ENCODE assay signal across 10 mouse cellular contexts in genomic region chr11:32002670-32003072, GRCm38 (mm10). TPM values are rescaled to one million over a fixed set of nuclear protein-coding genes. Genes with fewer than 3 reads are reported as not detected.
DNase-seq lines count a peak whose midpoint lies in the region; ATAC-seq and TF ChIP-seq lines count a peak whose summit lies in the region.
"Had no signal": no experiment of that assay in that cellular context is flagged by ENCODE, and none has a peak within 500 bp of the region (broad histone marks: within the 10 kb centered on the region; RNA-seq: fewer than 3 reads in every experiment).

No protein-coding gene starts in this region.

- POLR2A ChIA-PET in Patski (lab: Charles Lee): no interaction called here

- WGBS in intestine, embryonic 15.5 days: 8% methylated on average over 5 of the region's 5 CpGs
- whole genome bisulfite sequencing in intestine, postnatal 0 days: 8% methylated on average over 5 of the region's 5 CpGs
- 2% methylated on average over 5 of the region's 5 CpGs for WGBS in forebrain, embryonic 15.5 days
- 2% methylated on average over 5 of the region's 5 CpGs for WGBS in midbrain, embryonic 13.5 days

- CTCF ChIA-PET in Patski (lab: Charles Lee): no interaction called here

- H3K4me3 ChIP-seq in intestine, embryonic 15.5 days (replicated peaks): no peak overlapping the region
- H3K4me3 ChIP-seq in intestine, postnatal 0 days (ENCODE audit: low read depth, low read length): no peak overlapping the region
- H3K4me3 ChIP-seq in forebrain, embryonic 15.5 days: peak overlapping the region; percentile 64
- H3K4me3 ChIP-seq in midbrain, embryonic 13.5 days (replicated peaks): peak overlapping the region; percentile 56

- ATAC-seq in intestine, embryonic 15.5 days: 0 out of 2 replicates have a peak, but pooled peaks have one; percentile 21
- ATAC-seq in intestine, postnatal 0 days: no peak
- peak; percentile 17 for ATAC-seq in Patski
- peak; percentile 81 for ATAC-seq in forebrain, embryonic 15.5 days (replicated peaks)
- peak; percentile 79 for ATAC-seq in midbrain, embryonic 13.5 days

- in situ Hi-C loops in Patski (cut with MboI; ENCODE audit: low pct_unique_long_range_greater_than_20kb): no loop called here

- 0 out of 2 replicates have a peak overlapping the region, but pooled peaks have one; percentile 3 for H3K4me2 ChIP-seq in intestine, embryonic 15.5 days (replicated peaks)
- no peak overlapping the region for H3K4me2 ChIP-seq in intestine, postnatal 0 days (replicated peaks; ENCODE audit: low read depth)
- peak overlapping the region; percentile 71 for H3K4me2 ChIP-seq in forebrain, embryonic 15.5 days (replicated peaks)
- peak overlapping the region; percentile 86 for H3K4me2 ChIP-seq in midbrain, embryonic 13.5 days (replicated peaks)

- no peak for DNase-seq in Patski (ENCODE audit: low read depth, low spot score)
- no peak for DNase-seq in spleen, adult 18-20 months
- DNase-seq in gastrocnemius, adult 18-20 months (ENCODE audit: low spot score): no peak
- DNase-seq in kidney, postnatal 25 days: no peak
- DNase-seq: gastrocnemius, postnatal 14 days had no signal

- H3K9me3 ChIP-seq in intestine, embryonic 15.5 days: no peaks in the 10 kb centered on the region
- no peaks in the 10 kb centered on the region for H3K9me3 ChIP-seq in intestine, postnatal 0 days (ENCODE audit: control insufficient read depth)
- no peaks in the 10 kb centered on the region for H3K9me3 ChIP-seq in forebrain, embryonic 15.5 days
- peaks cover 14% of the 10 kb centered on the region; the same call in 1 of the 2 replicates for H3K9me3 ChIP-seq in midbrain, embryonic 13.5 days

- H3K4me1 ChIP-seq in intestine, embryonic 15.5 days (replicated peaks): peaks cover 4% of the 10 kb centered on the region
- H3K4me1 ChIP-seq in intestine, postnatal 0 days (replicated peaks; ENCODE audit: control insufficient read depth, insufficient read depth, low read length): peaks cover 6% of the 10 kb centered on the region
- H3K4me1 ChIP-seq in forebrain, embryonic 15.5 days: peaks cover 48% of the 10 kb centered on the region
- H3K4me1 ChIP-seq in midbrain, embryonic 13.5 days (replicated peaks): peaks cover 49% of the 10 kb centered on the region

- H3K27ac ChIP-seq in intestine, embryonic 15.5 days: no peak overlapping the region
- H3K27ac ChIP-seq in intestine, postnatal 0 days (ENCODE audit: low read depth, low read length): no peak overlapping the region
- peak overlapping the region; percentile 97 for H3K27ac ChIP-seq in forebrain, embryonic 15.5 days (replicated peaks)
- peak overlapping the region; percentile 97 for H3K27ac ChIP-seq in midbrain, embryonic 13.5 days
- H3K27ac ChIP-seq: macrophage had no signal

- no peak for TF ChIP-seq CTCF in intestine, postnatal 0 days (IDR thresholded peaks at IDR 0.05; ENCODE audit: low read depth)
- TF ChIP-seq CTCF in Patski (IDR thresholded peaks at IDR 0.05): no peak

- no peaks in the 10 kb centered on the region for H3K36me3 ChIP-seq in intestine, embryonic 15.5 days
- H3K36me3 ChIP-seq in intestine, postnatal 0 days (ENCODE audit: control insufficient read depth, insufficient read depth): no peaks in the 10 kb centered on the region
- H3K36me3 ChIP-seq in forebrain, embryonic 15.5 days: peaks cover 44% of the 10 kb centered on the region
- H3K36me3 ChIP-seq in midbrain, embryonic 13.5 days: peaks cover 46% of the 10 kb centered on the region

- no peaks in the 10 kb centered on the region for H3K27me3 ChIP-seq in intestine, embryonic 15.5 days (replicated peaks)
- no peaks in the 10 kb centered on the region for H3K27me3 ChIP-seq in intestine, postnatal 0 days (replicated peaks; ENCODE audit: control insufficient read depth, insufficient read depth, low read length)
- peaks cover 3% of the 10 kb centered on the region for H3K27me3 ChIP-seq in Patski
- H3K27me3 ChIP-seq in forebrain, embryonic 15.5 days: no peaks in the 10 kb centered on the region
- H3K27me3 ChIP-seq in midbrain, embryonic 13.5 days: no peaks in the 10 kb centered on the region

- H3K9ac ChIP-seq in intestine, embryonic 15.5 days: no peak overlapping the region
- no peak overlapping the region for H3K9ac ChIP-seq in intestine, postnatal 0 days (ENCODE audit: low read depth, low read length)
- H3K9ac ChIP-seq in forebrain, embryonic 15.5 days (replicated peaks): peak overlapping the region; percentile 90
- H3K9ac ChIP-seq in midbrain, embryonic 13.5 days (replicated peaks): peak overlapping the region; percentile 91

RNA-seq across cellular contexts. Expression of gene Nsg2, which starts 2.4 kb away (rescaled TPM):
- polyA plus RNA-seq in intestine, embryonic 15.5 days (2015; fragmentation: Nextera tagmentation; extraction: Ambion mirVana): 10.0 and 12.0 TPM in 2 replicates
- polyA plus RNA-seq in intestine, postnatal 0 days (2015; fragmentation: Nextera tagmentation; extraction: Ambion mirVana): 9.3 and 10.1 TPM in 2 replicates
- not detected for polyA plus RNA-seq in Patski (2021)
- polyA plus RNA-seq in forebrain, embryonic 15.5 days (2015; fragmentation: Nextera tagmentation; extraction: Ambion mirVana): 677 and 717 TPM in 2 replicates
- polyA plus RNA-seq in midbrain, embryonic 13.5 days (2015; fragmentation: Nextera tagmentation; extraction: Ambion mirVana): 444 and 467 TPM in 2 replicates
- not detected for total RNA-seq in gastrocnemius, adult 18-20 months (2021)
- polyA plus RNA-seq: macrophage had no signal

RNA-seq across cellular contexts. Expression of gene 4930524B15Rik, which starts 37.3 kb away (rescaled TPM):
- polyA plus RNA-seq in intestine, embryonic 15.5 days (2015; fragmentation: Nextera tagmentation; extraction: Ambion mirVana): not detected in 2 replicates
- polyA plus RNA-seq in intestine, postnatal 0 days (2015; fragmentation: Nextera tagmentation; extraction: Ambion mirVana): 0.14 and 0.26 TPM in 2 replicates
- not detected for polyA plus RNA-seq in Patski (2021)
- polyA plus RNA-seq in forebrain, embryonic 15.5 days (2015; fragmentation: Nextera tagmentation; extraction: Ambion mirVana): 0.09 and 0.14 TPM in 2 replicates
- 0.26 and 0.48 TPM in 2 replicates for polyA plus RNA-seq in midbrain, embryonic 13.5 days (2015; fragmentation: Nextera tagmentation; extraction: Ambion mirVana)
- not detected for total RNA-seq in gastrocnemius, adult 18-20 months (2021)
- total RNA-seq: gastrocnemius, postnatal 14 days had no signal
- polyA plus RNA-seq: macrophage had no signal

Comparison
In these comparisons a context has a peak if more than half of its experiments do, and no peak if none do; other contexts are left out.
1. H3K27ac ChIP-seq: peak in forebrain, embryonic 15.5 days (single experiment) and midbrain, embryonic 13.5 days (single experiment); none in intestine, embryonic 15.5 days (single experiment) and intestine, postnatal 0 days (single experiment).
2. H3K4me3 ChIP-seq: peak in forebrain, embryonic 15.5 days (single experiment) and midbrain, embryonic 13.5 days (single experiment); none in intestine, embryonic 15.5 days (single experiment) and intestine, postnatal 0 days (single experiment).
3. H3K9ac ChIP-seq: peak in forebrain, embryonic 15.5 days (single experiment) and midbrain, embryonic 13.5 days (single experiment); none in intestine, embryonic 15.5 days (single experiment) and intestine, postnatal 0 days (single experiment).
4. RNA of gene Nsg2, which starts 2.4 kb away (polyA plus RNA-seq): 677 to 717 TPM in forebrain, embryonic 15.5 days and 444 to 467 TPM in midbrain, embryonic 13.5 days; 10.0 to 12.0 TPM in intestine, embryonic 15.5 days, 9.3 to 10.1 TPM in intestine, postnatal 0 days and not detected in Patski (single experiment); every median in the first group is over 10 times any median in the second.